Mouse (Mus musculus): ENCODE data around the gene Pip4p1. TPM values are rescaled to one million over a fixed set of nuclear protein-coding genes. Genes with fewer than 3 reads are reported as not detected.
"Not testable (repeated sequence)": the region's sequence is repeated elsewhere in the genome, so short reads cannot be mapped to it uniquely, and the experiment has no call there.

Gene Pip4p1
- total RNA-seq (2015; ENCODE audit: low replicate concordance) (34.4 and 37.8 TPM in 2 replicates), total RNA-seq (2017; ENCODE audit: low replicate concordance) (23.5 and 28.2 TPM in 2 replicates)

DNA sequence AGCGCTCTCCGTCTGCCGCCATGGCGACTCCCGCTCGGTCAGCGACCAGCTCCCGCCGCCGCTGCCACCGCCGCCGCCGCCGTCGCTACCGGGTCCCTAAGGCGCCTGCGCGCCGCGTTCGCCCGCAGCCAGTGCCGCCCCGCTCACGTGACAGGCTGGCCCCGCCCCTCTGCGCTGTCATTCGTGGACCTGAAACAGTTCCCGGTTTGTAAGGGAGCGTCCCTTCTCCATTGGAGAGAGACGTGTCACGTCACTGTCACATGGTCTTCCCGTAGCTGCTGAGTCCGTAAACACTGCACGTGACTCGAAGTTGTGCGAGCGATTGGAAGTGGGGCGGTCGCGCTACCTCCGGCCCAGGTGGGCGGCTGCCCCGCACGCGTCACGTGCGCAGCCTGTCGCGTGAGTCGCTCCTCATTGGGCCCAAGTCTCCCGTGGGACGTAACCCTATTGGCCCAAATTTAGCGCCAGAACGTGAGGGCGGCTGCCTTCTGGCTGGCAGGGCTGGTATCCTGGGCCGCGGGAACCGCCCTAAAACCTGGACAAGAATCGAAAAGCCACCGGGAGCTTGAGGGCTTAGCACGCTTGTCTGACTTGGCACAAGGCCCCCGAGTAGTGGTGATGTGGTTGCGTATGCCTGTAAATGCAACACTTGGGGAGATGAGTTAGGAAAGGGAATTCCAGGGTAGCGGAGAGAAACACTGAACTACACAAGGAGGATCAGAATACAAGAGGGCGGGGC is at the start of gene Pip4p1, which contains the start of gene Pnp:
Gene Pip4p1, minus strand, starts transcription at position 103 of the 739 bp plus-strand sequence.
Gene Pnp, plus strand, starts transcription at position 329 of the 739 bp plus-strand sequence.
- peak; percentile 94 for ATAC-seq (replicated peaks; ENCODE audit: low FRiP score, poor library complexity, severe bottlenecking)

DNA sequence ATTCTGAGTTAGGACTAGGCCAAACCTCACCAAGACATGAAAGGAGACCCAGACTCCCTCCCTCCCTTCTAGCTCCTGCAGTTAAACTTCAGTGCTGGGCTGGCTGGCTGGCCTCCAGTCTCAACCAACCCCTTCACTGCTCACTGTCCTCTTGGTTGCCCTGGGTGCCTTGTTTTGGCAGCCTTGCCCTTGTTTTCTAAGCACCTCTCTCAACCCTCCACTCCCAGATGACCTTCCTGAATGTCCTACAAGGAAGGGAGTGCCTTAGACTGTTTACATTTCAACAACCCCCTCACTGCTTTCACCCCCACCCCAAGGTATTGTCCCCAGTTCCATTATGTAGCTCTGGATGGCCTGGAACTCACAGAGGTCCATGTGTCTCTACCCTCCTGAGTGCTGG is 49.0 kb upstream of the Pip4p1 start:
- ATAC-seq (replicated peaks; ENCODE audit: low FRiP score, poor library complexity, severe bottlenecking): no peak

GRCm38 (mm10) chr14:50978451-50978850 is 47.8 kb upstream of the Pip4p1 start:
- peak; percentile 36; the same call in 1 of the 2 replicates for ATAC-seq (replicated peaks; ENCODE audit: low FRiP score, poor library complexity, severe bottlenecking)

DNA sequence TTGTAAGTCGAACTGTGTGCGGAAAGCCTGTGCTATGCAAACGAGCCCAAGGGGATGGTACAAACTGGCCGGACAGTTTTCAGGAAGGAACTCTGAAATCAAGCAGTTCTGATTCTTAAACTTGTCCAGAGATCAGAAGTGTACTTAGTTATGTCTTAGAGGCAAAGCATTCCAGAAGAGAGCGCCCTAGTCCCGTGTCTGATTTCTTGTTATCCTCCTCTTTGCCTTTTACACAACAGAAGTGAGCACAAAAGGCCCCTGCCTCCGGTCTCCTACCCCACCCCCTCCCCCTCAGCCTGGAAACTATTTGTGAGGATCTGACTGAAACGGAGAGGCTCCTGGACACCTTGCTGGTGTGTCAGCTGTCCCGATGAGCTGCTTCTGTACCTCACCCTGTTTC is 46.0 kb upstream of the Pip4p1 start:
- no peak for ATAC-seq (replicated peaks; ENCODE audit: low FRiP score, poor library complexity, severe bottlenecking)

DNA sequence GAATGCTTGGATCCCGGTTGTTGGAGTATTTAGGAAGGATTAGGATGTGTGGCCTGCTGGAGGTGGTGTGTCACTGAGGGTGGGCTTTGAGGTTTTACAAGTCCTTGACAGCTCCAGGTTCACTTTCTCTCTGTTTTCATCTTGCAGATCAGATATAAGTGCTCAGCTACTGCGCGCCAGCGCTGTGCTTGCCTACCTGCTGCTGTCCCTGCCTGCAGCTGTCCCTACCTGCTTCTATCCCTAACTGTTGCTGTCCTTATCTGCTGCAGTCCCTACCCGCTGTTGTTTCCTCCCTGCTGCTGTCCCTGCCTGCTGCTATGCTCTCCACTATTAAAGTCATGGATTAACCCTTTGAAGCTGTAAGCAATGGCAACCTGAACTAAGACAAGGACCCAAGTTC is 44.3 kb upstream of the Pip4p1 start:
- no peak for ATAC-seq (replicated peaks; ENCODE audit: low FRiP score, poor library complexity, severe bottlenecking)

- no peak for ATAC-seq (replicated peaks; ENCODE audit: low FRiP score, poor library complexity, severe bottlenecking)
These were observed 43.0 kb upstream of the Pip4p1 start for GRCm38 (mm10) chr14:50973700-50974099.

DNA sequence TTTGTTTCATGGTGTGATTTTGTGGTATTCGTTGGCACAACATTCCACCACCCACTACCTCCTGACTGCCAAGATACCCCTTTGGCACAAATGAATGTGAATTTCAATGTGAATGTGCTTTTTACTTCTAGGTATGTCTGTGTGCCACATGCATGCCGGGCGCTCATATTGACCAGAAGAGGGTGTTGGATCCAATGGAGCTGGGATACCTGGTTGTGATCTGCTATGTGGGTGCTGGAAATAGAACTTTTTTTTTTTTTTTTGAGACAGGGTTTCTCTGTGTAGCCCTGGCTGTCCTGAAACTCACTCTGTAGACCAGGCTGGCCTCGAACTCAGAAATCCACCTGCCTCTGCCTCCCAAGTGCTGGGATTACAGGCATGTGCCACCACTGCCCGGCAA is 42.4 kb upstream of the Pip4p1 start:
- ATAC-seq (replicated peaks; ENCODE audit: low FRiP score, poor library complexity, severe bottlenecking): not testable (repeated sequence)

DNA sequence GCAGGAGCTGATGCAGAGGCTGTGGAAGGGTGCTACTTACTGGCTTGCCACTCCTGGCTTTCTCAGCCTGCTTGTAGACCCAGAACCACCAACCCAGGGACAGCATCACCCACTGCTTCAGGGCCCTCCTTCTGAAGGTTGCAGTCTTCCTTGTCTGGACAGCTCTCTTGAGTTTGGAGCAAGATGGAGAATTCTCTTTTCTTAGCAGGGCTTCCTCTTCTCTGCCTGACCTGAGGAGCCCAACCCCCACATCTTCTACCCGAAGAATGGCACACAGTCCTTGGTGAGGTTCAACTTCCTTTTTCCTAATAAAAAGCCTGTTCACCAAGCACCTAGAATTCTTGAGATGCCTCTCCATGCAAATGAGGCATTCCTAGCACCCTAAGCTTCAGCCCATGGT is 40.2 kb upstream of the Pip4p1 start:
- ATAC-seq (replicated peaks; ENCODE audit: low FRiP score, poor library complexity, severe bottlenecking): no peak

DNA sequence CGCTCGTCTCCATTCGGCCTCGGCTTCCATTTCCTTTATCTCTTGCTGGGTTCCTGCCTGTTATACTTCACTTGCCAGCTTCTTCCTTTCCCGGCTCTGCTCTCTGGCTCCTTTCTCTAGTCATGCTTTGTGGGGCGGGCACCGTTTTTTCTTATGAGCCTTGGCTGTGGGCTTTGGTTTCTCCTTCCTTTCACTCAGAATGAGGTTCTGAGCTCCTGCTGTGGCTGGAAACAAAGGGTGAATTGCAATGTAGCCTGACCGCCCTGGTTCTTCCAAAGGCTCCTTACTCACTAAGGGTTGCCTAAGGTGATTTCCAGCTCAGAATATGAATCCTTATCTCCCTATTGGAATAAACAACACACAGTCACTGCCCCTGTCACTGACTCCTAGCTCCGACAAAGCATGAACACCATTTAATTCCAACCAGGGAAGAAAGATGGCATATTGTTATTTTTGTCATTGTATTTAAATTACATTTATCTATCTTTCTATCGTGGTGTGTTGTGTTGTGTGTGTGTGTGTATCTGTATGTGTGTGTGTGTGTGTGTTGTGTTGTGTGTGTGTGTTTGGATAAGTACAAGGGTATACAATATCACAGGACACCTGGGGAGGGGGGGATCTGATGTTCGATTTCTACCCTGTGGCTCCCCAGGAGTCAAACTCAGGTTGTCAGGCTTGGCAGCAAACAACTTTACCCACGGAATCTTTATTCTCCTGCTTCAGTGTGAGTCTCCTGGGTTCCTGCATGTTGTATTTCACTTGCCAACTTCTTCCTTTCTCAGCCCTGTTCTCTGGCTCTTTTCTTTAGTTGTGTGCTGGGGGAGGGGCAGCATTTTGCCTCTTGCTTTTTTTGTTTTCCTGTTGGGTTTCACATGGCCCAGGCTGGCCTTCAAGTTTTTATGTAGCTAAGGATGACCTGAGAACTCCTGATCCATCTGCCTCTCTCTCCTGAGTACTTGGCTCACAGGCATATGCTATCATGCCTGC is 39.2 kb upstream of the Pip4p1 start:
- no peak for ATAC-seq (replicated peaks; ENCODE audit: low FRiP score, poor library complexity, severe bottlenecking)

DNA sequence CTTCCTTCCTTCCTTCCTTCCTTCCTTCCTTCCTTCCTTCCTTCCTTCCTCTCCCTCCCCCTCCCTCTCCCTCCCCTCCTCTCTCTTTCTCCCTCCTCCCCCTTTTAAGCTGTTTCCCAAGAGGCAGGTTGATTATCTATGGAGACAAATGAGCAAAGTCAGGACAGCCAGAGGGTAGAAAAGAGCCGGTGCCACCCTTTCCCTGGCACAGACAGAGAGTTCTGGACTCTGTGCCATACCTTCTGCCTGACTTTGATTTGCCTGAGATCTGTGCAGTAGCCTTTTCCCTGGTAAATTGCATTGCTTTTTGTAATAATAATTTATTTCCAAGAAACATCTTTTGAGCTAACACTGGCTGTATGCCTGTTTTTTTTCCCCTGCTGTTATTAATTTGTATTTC is 38.4 kb upstream of the Pip4p1 start:
- ATAC-seq (replicated peaks; ENCODE audit: low FRiP score, poor library complexity, severe bottlenecking): no peak

GRCm38 (mm10) chr14:50968216-50968980 is 37.7 kb upstream of the Pip4p1 start:
- ATAC-seq (replicated peaks; ENCODE audit: low FRiP score, poor library complexity, severe bottlenecking): no peak

DNA sequence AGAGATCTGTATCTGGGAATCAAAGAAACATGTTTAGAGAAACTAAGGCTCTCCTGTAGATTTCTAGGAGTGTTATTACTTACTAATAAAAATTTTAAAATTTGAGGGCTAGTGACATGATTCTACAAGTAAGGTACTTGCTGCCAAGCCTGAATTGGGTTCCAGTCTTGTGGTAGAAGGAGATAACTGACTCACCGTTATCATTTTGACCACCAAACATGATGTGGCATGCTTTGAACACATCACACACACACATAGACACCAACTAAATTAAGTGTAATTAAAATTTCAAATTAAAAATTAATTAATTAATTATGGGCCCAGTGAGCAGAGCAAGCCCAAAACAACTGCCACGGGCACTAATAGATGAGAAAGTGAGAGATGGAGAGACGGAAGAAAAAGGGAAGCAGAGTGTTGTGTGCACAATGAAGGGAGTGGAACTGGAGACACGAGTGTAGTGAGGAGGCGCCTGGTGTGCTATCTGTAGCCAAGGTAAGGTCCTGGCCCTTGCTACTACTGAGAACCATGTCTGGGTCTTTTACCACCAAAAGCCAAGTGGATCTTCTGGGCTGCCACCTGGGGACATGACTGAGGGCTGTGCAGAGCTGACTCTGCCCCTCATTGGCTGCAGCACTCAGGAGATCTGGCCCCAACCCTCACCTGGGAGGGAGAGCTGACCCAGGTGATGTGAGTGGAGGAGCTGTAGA is 27.8 kb upstream of the Pip4p1 start:
- ATAC-seq (replicated peaks; ENCODE audit: low FRiP score, poor library complexity, severe bottlenecking): peak; percentile 54

- peak; percentile 15; the same call in 1 of the 2 replicates for ATAC-seq (replicated peaks; ENCODE audit: low FRiP score, poor library complexity, severe bottlenecking)
These were observed 26.5 kb upstream of the Pip4p1 start for GRCm38 (mm10) chr14:50957146-50957545.

- not testable (repeated sequence) for ATAC-seq (replicated peaks; ENCODE audit: low FRiP score, poor library complexity, severe bottlenecking)
These were observed 26.1 kb upstream of the Pip4p1 start for GRCm38 (mm10) chr14:50956724-50957123.

DNA sequence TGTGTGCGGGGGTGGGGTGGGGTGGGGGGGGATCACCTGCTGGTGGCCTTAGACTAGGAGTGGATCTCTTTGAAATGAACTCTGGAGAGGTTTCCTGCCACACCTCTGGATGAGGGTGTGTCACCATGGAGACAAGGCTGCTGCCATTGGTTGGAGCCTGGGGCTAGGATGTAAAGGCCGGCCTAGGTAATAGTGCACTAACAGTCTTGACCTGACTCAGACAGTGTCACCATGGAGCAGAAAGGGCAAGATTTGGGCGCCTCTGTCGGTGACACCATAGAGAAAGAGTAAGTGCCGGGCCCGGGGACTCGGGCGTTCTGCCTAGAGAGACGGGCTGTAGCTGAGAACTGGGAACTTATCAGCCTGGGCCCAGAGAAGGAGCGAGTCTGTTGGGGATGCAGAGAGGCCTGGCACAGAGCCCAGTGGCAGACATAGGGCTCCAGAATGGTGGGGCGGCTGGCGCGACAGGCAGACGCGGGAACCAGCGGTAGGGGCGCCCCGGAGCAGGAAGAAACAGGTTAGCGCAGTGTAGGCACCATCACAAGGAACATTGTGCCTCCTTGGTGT is 25.4 kb upstream of the Pip4p1 start, which contains the start of gene Pnp2:
Gene Pnp2, plus strand, starts transcription at position 51 of the 567 bp plus-strand sequence.
- ATAC-seq (replicated peaks; ENCODE audit: low FRiP score, poor library complexity, severe bottlenecking): peak; percentile 82

- no peak for ATAC-seq (replicated peaks; ENCODE audit: low FRiP score, poor library complexity, severe bottlenecking)
These were observed 24.8 kb upstream of the Pip4p1 start for GRCm38 (mm10) chr14:50955487-50955886.

GRCm38 (mm10) chr14:50945526-50945925 is 14.9 kb upstream of the Pip4p1 start:
- ATAC-seq (replicated peaks; ENCODE audit: low FRiP score, poor library complexity, severe bottlenecking): not testable (repeated sequence)

DNA sequence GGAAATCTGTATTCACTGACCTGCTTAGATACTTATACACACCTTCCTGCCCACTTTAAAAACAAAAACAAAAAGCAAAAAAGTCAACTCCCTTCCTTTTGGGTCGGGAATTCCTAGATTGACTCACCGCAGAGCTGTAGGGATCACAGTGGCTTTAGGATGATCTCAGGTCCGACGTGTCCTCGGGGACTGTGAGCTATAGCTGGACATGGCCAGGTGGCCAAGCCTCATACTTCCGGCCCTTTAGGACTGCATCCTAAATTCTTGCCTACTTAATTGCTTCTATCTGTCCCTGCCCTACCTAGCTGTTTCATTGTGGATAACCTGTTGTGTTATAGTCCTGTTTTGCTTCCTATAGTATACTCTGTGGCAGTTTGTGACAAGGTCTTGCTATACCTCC is 14.4 kb upstream of the Pip4p1 start:
- not testable (repeated sequence) for ATAC-seq (replicated peaks; ENCODE audit: low FRiP score, poor library complexity, severe bottlenecking)

DNA sequence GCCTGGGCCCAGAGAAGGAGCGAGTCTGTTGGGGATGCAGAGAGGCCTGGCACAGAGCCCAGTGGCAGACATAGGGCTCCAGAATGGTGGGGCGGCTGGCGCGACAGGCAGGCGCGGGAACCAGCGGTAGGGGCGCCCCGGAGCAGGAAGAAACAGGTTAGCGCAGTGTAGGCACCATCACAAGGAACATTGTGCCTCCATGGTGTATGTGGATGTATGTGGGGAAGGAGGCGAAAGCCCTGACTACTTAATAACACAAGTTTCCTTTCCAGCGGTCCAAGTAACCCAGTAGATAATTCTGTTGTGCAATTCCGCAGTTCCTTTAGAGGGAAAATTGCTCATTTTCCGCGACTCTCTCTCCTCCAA is 14.0 kb upstream of the Pip4p1 start:
- peak; percentile 86 for ATAC-seq (replicated peaks; ENCODE audit: low FRiP score, poor library complexity, severe bottlenecking)

Data from erythroid progenitor cell, adult 5-6 weeks (primary cell).